Mouse (Mus musculus) heart, adult 2 months (tissue): Measurements from ENCODE around the gene Tsks.

Experiments used
- CTCF ChIP-seq: fragments of 200-600 bp; IDR thresholded peaks from 2 replicates; pipeline ENCODE4 v1.8.1; 2022; ENCODE audit warnings: antibody characterized with exemption, mild to moderate bottlenecking, moderate library complexity
- POLR2A ChIP-seq: fragments of 200-500 bp; IDR thresholded peaks from 2 replicates; pipeline ENCODE4 v1.6.1; 2011; ENCODE audit warnings: mild to moderate bottlenecking, low read depth, low read length, control low read depth; ENCODE audit not compliant: insufficient read depth

DNA sequence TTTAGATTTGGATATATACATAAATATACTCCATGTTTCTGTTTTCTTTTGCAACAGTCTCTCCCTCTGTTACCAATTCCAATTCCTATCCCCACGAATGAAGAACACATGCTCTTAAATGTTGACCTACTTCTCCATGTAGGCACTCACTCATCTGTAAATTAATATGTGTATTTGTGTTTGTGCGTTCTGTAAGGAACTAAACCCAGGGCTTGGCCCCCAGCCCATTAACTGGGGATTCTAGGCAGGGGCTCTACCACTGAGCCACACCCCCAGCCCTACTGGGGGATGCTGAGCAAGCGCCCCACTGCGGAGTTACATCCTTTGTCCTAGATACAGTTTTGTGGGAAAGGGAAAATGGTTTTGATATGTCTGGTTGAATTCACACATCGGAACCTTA lies 23.9 kb upstream of the Tsks start:
- TF ChIP-seq POLR2A (no peak), CTCF (no peak)
